Mouse (Mus musculus): Measurements from ENCODE around the gene Gpr34. TPM values are rescaled to one million over a fixed set of nuclear protein-coding genes. Genes with fewer than 3 reads are reported as not detected.

Gpr34 gene
- polyA plus RNA-seq, 1 experiment: 0.33 TPM

DNA sequence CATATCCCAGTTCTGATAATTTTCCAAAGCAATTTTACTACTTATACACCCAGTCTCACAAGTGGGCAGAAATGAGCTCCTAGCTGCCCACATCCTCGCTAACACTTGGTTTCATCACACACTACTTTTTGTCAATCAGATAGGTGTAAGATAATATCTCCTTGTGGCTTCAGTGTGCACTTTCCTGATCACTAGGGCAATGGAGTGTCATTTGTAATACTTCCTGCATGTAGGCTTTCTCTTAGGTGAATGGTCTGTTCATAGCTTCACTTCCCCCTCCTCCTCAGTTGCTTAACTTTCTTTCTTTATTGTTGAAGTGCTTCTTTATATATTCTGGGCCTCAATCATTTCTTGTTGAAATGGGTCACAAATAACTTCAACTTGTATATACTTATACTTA is 20.4 kb downstream of the Gpr34 start:
- no peaks in the 10 kb centered on the region for H3K27me3 ChIP-seq (replicated peaks; ENCODE audit: control insufficient read depth, insufficient read depth, low read length)
- no peak for TF ChIP-seq CTCF (conservative IDR thresholded peaks at IDR 0.05; ENCODE audit: insufficient read depth, insufficient read length, low read depth, low read length)
- TF ChIP-seq POLR2A (IDR thresholded peaks at IDR 0.05; ENCODE audit: low read depth, low read length): no peak
- no peak overlapping the region for H3K27ac ChIP-seq (ENCODE audit: insufficient read depth, low read depth, low read length)
- H3K4me3 ChIP-seq (ENCODE audit: insufficient read depth, low read depth, low read length): no peak overlapping the region
- DNase-seq: no peak
- H3K36me3 ChIP-seq (ENCODE audit: control insufficient read depth, insufficient read depth, low read length): no peaks in the 10 kb centered on the region
- 81% methylated on average over 1 of the region's 1 CpGs for WGBS
- no peaks in the 10 kb centered on the region; the same call in 1 of the 2 replicates for H3K4me1 ChIP-seq (ENCODE audit: control insufficient read depth, insufficient read depth, low read length)

DNA sequence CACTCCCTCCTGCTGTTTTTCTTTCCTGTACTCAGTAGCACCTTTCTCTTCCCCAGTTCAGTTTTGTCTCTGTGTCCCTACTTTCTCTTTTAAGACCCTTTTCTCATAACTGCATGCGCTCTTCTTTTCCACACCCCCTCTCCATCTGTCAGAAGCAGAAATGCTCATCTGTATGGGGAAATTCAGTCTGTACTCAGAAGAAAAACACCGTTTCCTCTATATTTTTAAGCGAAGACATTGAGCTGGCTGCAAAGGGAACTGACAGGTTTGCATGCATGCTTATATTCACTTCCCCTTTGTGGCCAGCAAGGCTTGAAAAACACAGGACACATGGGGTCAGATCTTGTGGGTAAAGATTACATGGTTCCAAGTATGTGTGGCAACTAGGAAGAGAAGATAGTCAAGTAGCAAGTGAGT is 23.1 kb downstream of the Gpr34 start:
- H3K36me3 ChIP-seq (ENCODE audit: control insufficient read depth, insufficient read depth, low read length): no peaks in the 10 kb centered on the region
- DNase-seq: peak; percentile 9
- 84% methylated on average over 3 of the region's 3 CpGs for WGBS
- no peaks in the 10 kb centered on the region; the same call in 1 of the 2 replicates for H3K4me1 ChIP-seq (ENCODE audit: control insufficient read depth, insufficient read depth, low read length)
- TF ChIP-seq CTCF (conservative IDR thresholded peaks at IDR 0.05; ENCODE audit: insufficient read depth, insufficient read length, low read depth, low read length): no peak
- no peak for TF ChIP-seq POLR2A (IDR thresholded peaks at IDR 0.05; ENCODE audit: low read depth, low read length)
- no peak overlapping the region for H3K4me3 ChIP-seq (ENCODE audit: insufficient read depth, low read depth, low read length)
- 0 out of 2 replicates have a peak overlapping the region, but pooled peaks have one; percentile 50 for H3K27ac ChIP-seq (ENCODE audit: insufficient read depth, low read depth, low read length)
- H3K27me3 ChIP-seq (replicated peaks; ENCODE audit: control insufficient read depth, insufficient read depth, low read length): no peaks in the 10 kb centered on the region

DNA sequence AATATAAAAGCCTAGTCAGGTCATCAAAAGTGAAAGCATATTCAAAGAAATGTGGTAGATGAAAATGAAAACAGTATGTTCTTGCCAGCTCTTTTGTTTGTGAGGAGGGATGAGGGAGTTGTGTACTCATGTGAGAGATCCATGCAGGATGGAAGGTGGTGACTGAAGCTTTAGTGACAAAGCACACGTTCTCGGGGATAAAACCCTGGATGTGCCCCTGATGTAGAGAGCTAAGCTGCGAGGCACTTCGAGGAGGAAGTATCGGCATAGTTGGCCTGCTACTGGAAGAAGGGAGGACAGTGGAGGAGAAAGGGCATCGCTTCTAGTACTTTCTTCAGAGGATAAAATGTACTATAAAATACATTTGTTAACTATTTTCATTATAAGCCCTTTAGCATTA is 24.0 kb downstream of the Gpr34 start:
- WGBS: 52% methylated on average over 6 of the region's 6 CpGs
- H3K27me3 ChIP-seq (replicated peaks; ENCODE audit: control insufficient read depth, insufficient read depth, low read length): no peaks in the 10 kb centered on the region
- H3K4me3 ChIP-seq (ENCODE audit: insufficient read depth, low read depth, low read length): 0 out of 2 replicates have a peak overlapping the region, but pooled peaks have one; percentile 22
- peak overlapping the region; percentile 63; the same call in 1 of the 2 replicates for H3K27ac ChIP-seq (ENCODE audit: insufficient read depth, low read depth, low read length)
- TF ChIP-seq POLR2A (IDR thresholded peaks at IDR 0.05; ENCODE audit: low read depth, low read length): no peak
- TF ChIP-seq CTCF (conservative IDR thresholded peaks at IDR 0.05; ENCODE audit: insufficient read depth, insufficient read length, low read depth, low read length): no peak
- DNase-seq: peak; percentile 8
- no peaks in the 10 kb centered on the region; the same call in 1 of the 2 replicates for H3K4me1 ChIP-seq (ENCODE audit: control insufficient read depth, insufficient read depth, low read length)
- no peaks in the 10 kb centered on the region for H3K36me3 ChIP-seq (ENCODE audit: control insufficient read depth, insufficient read depth, low read length)

DNA sequence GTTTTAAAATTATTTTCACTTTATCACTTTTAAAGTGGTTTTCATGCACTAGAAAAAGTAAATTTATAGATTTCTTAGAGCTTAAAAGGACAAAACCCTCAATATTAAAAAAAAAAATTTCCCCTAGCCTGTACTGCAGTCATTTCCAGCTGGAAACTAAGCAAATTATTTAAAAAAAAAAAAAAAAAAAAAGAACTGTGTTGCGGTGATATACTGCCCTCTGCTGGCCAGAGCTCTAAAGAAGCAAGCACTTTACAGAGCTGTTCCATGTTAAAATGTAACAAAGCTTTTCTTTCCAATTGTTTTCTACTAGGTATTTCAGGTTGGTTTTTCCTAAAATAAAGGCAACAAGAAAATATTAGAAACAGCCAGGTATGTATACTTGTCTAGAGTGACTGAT is 24.8 kb downstream of the Gpr34 start:
- Histone ChIP-seq H3K4me1 (ENCODE audit: control insufficient read depth, insufficient read depth, low read length) (no peaks in the 10 kb centered on the region; the same call in 1 of the 2 replicates), H3K27ac (ENCODE audit: insufficient read depth, low read depth, low read length) (no peak overlapping the region), H3K27me3 (replicated peaks; ENCODE audit: control insufficient read depth, insufficient read depth, low read length) (no peaks in the 10 kb centered on the region), H3K4me3 (ENCODE audit: insufficient read depth, low read depth, low read length) (no peak overlapping the region), H3K36me3 (ENCODE audit: control insufficient read depth, insufficient read depth, low read length) (no peaks in the 10 kb centered on the region)
- TF ChIP-seq CTCF (conservative IDR thresholded peaks at IDR 0.05; ENCODE audit: insufficient read depth, insufficient read length, low read depth, low read length): no peak
- TF ChIP-seq POLR2A (IDR thresholded peaks at IDR 0.05; ENCODE audit: low read depth, low read length): no peak
- 0% methylated on average over 1 of the region's 1 CpGs for WGBS
- DNase-seq: peak; percentile 47

DNA sequence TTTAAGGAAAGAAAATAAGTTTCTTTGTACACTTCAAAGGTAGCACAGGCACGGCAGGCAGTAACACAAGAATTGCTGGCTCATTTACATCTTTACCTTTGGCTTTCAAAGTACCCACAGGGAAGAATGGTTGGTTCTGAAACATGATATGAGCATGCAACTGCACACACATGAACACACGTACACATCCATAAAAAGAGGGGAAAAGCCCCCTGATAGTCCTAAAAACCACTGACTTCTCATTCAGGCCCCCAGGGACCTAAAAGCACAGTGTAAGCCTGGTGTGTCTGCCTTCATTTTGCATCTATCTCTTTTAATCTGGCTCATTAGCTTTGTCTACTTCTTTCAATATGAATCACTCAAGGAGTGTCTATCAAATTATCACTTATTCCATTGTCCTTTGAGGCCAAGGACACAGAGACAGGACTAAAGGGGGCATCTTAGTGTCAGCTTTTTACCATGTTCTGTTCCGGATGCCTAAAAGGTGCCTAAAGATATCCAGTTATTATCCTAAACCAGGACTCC is 26.8 kb downstream of the Gpr34 start:
- TF ChIP-seq POLR2A (IDR thresholded peaks at IDR 0.05; ENCODE audit: low read depth, low read length): no peak
- TF ChIP-seq CTCF (conservative IDR thresholded peaks at IDR 0.05; ENCODE audit: insufficient read depth, insufficient read length, low read depth, low read length): no peak
- H3K27ac ChIP-seq (ENCODE audit: insufficient read depth, low read depth, low read length): no peak overlapping the region
- H3K27me3 ChIP-seq (replicated peaks; ENCODE audit: control insufficient read depth, insufficient read depth, low read length): no peaks in the 10 kb centered on the region
- H3K4me1 ChIP-seq (ENCODE audit: control insufficient read depth, insufficient read depth, low read length): no peaks in the 10 kb centered on the region; the same call in 1 of the 2 replicates
- no peak overlapping the region for H3K4me3 ChIP-seq (ENCODE audit: insufficient read depth, low read depth, low read length)
- whole genome bisulfite sequencing: 75% methylated on average over 3 of the region's 3 CpGs
- no peaks in the 10 kb centered on the region for H3K36me3 ChIP-seq (ENCODE audit: control insufficient read depth, insufficient read depth, low read length)
- no peak for DNase-seq

DNA sequence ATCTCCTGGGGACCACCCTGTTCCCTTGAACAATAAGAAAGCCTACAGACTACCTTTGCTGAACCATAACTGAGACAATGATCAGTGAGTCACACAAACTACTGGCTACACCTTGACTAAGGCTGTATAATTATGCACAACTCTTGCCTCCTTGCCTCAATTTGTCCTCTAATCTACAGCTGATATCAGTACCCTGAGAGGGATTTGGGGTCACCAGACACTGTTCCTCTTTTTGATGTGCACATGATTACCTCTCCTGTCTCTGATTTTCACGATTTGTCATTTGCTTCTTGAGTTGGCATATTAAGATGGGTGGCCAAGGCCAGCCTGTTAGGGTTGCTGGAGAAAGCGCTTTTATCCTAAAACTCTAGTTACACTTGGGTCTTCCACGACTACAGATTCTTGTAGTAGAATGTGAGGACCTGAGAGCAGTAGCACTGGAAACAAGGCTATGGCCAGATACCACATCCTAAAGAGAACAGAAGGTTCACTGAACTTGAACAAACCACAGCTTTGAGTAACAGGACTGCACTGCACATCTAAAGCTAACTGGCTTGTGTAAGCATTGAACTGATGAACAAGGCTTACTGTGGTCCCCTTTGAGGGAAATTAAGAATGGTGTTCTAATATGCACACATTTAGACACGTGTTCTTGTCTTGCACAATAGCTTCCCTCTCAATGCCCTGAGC is 27.5 kb downstream of the Gpr34 start:
- no peaks in the 10 kb centered on the region for H3K27me3 ChIP-seq (replicated peaks; ENCODE audit: control insufficient read depth, insufficient read depth, low read length)
- no peaks in the 10 kb centered on the region; the same call in 1 of the 2 replicates for H3K4me1 ChIP-seq (ENCODE audit: control insufficient read depth, insufficient read depth, low read length)
- H3K4me3 ChIP-seq (ENCODE audit: insufficient read depth, low read depth, low read length): no peak overlapping the region
- no peaks in the 10 kb centered on the region for H3K36me3 ChIP-seq (ENCODE audit: control insufficient read depth, insufficient read depth, low read length)
- DNase-seq: no peak
- TF ChIP-seq POLR2A (IDR thresholded peaks at IDR 0.05; ENCODE audit: low read depth, low read length): no peak
- TF ChIP-seq CTCF (conservative IDR thresholded peaks at IDR 0.05; ENCODE audit: insufficient read depth, insufficient read length, low read depth, low read length): no peak
- H3K27ac ChIP-seq (ENCODE audit: insufficient read depth, low read depth, low read length): no peak overlapping the region
- WGBS: 82% methylated on average over 4 of the region's 4 CpGs

DNA sequence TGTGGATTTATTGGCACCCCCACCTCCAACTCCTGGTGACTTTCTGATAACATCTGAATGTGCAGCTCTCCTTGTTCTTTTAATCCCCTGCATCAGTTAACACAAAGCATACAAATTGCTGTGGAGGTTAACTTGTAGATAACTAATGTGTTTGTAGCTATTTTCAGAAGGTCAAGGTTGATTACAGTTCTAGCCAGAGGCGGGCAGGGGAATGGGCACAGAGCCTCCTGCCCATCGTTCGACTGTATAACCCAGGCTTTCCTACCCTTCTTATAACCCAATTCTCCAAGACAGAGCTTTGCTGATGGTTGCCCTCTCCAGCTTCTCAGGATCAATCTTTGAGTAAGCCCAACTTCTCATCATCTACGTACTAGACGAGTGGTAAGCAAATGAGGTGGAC is 29.2 kb downstream of the Gpr34 start, which contains the start of gene Gpr82:
Gene Gpr82 (plus strand): TSS at position 301 of the 400 bp plus-strand sequence.
- WGBS: 85% methylated on average over 5 of the region's 5 CpGs
- Histone ChIP-seq H3K27ac (ENCODE audit: insufficient read depth, low read depth, low read length) (no peak within 1 kb of the TSS), H3K27me3 (replicated peaks; ENCODE audit: control insufficient read depth, insufficient read depth, low read length) (no peaks in the 10 kb centered on the region), H3K4me3 (ENCODE audit: insufficient read depth, low read depth, low read length) (no peak within 1 kb of the TSS), H3K36me3 (ENCODE audit: control insufficient read depth, insufficient read depth, low read length) (no peaks in the 10 kb centered on the region), H3K4me1 (ENCODE audit: control insufficient read depth, insufficient read depth, low read length) (no peaks in the 10 kb centered on the region)
- no peak for DNase-seq
- TF ChIP-seq CTCF (conservative IDR thresholded peaks at IDR 0.05; ENCODE audit: insufficient read depth, insufficient read length, low read depth, low read length): no peak
- TF ChIP-seq POLR2A (IDR thresholded peaks at IDR 0.05; ENCODE audit: low read depth, low read length): no peak
